Mouse (Mus musculus) brain, embryonic 14.5 days (tissue): Measurements from ENCODE around the gene Oas1g.

Experiments used
- CTCF ChIP-seq: fragments of 200-500 bp; IDR thresholded peaks from 2 replicates; pipeline ENCODE4 v1.5.1; 2012; ENCODE audit warnings: inconsistent platforms, mild to moderate bottlenecking, moderate library complexity, borderline replicate concordance; ENCODE audit not compliant: insufficient read depth, insufficient read length; ENCODE audit errors: extremely low read depth
- POLR2A ChIP-seq: fragments of 200-500 bp; IDR thresholded peaks from 2 replicates; pipeline ENCODE4 v1.6.1; 2012; ENCODE audit warnings: mild to moderate bottlenecking, inconsistent platforms, borderline replicate concordance; ENCODE audit not compliant: poor library complexity, insufficient read depth, insufficient read length, severe bottlenecking; ENCODE audit errors: extremely low read depth

DNA sequence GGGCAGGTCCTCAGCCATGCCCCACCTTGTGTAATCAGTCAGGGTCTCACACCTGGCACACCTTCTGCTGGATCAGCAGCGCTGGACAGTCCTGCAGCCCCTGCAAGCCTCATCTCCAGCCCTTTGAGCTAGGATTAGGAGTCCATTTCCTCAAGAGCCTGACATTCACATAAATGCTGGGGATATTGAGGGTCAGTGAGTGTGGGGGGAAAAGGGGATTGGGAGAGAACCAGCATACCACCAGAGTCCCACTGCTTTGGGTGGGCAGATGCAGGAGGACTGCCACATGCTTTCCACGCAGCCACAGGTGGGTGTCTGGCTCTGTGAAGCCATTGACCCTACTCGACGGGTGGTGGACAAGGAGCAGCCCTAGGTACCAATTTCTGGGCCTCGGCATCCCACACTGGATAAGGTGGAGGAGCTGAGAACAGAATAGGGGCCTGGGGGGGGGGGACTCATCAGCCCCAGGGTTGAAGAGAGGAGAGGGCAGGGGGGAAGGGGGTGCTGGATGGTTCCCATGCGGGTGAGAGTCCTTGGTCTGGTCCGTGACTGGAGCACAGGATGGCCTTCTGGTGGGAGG is 17.9 kb downstream of the Oas1g start:
- TF ChIP-seq CTCF (no peak), POLR2A (no peak)
